Mouse (Mus musculus) midbrain, embryonic 14.5 days (tissue): ENCODE data around the gene Zfr2. TPM values are rescaled to one million over a fixed set of nuclear protein-coding genes. Genes with fewer than 3 reads are reported as not detected.
A peak's percentile ranks its signal among the peaks of the same experiment; 100 is the strongest.

Source experiments
- ATAC-seq: fragments of 200-750 bp; cut with Nextera tagmentation; 2 replicates; pipeline ENCODE4 v1.8.0; 2017; ENCODE audit warnings: moderate number of reproducible peaks, moderate library complexity; ENCODE audit not compliant: low FRiP score, low TSS enrichment
- DNase-seq: peaks from one replicate; pipeline ENCODE4 v3.0.0-alpha.2; 2015
- H3K27ac ChIP-seq: fragments of 300-500 bp; sonication (generic); replicated peaks from 2 replicates; pipeline ENCODE4 v1.5.1; 2014; ENCODE audit warnings: mild to moderate bottlenecking, low read depth, low read length, moderate library complexity
- H3K27me3 ChIP-seq: fragments of 300-500 bp; sonication (generic); 2 replicates; pipeline ENCODE4 v1.6.1; 2014; ENCODE audit warnings: low read length, control low read depth, mixed read lengths; ENCODE audit not compliant: control insufficient read depth, insufficient read depth
- H3K36me3 ChIP-seq: fragments of 300-500 bp; sonication (generic); 2 replicates; pipeline ENCODE4 v1.6.1; 2014; ENCODE audit warnings: low read length, control low read depth; ENCODE audit not compliant: control insufficient read depth, insufficient read depth
- H3K4me1 ChIP-seq: fragments of 300-500 bp; sonication (generic); 2 replicates; pipeline ENCODE4 v1.6.1; 2014; ENCODE audit warnings: mild to moderate bottlenecking, antibody characterized with exemption, low read length, control low read depth; ENCODE audit not compliant: control insufficient read depth, insufficient read depth
- H3K4me2 ChIP-seq: fragments of 300-500 bp; sonication (generic); 2 replicates; pipeline ENCODE4 v1.6.1; 2014; ENCODE audit warnings: mild to moderate bottlenecking, low read length, moderate library complexity
- H3K4me3 ChIP-seq: fragments of 300-500 bp; sonication (generic); replicated peaks from 2 replicates; pipeline ENCODE4 v1.5.1; 2014; ENCODE audit warnings: low read depth, low read length
- H3K9ac ChIP-seq: fragments of 300-500 bp; sonication (generic); replicated peaks from 2 replicates; pipeline ENCODE4 v1.6.1; 2014; ENCODE audit warnings: mild to moderate bottlenecking, low read length, moderate library complexity
- H3K9me3 ChIP-seq: fragments of 300-500 bp; sonication (generic); 2 replicates; pipeline ENCODE4 v1.6.1; 2016; ENCODE audit warnings: low read length, control low read depth, mixed read lengths; ENCODE audit not compliant: control insufficient read depth
- WGBS: fragments of 180-500 bp; shearing (Covaris S2); extraction: QIAGEN DNeasy Blood & Tissue Kit; methylation state at CpG from one replicate; pipeline ENCODE4 v1.1.7; 2014; 5-methylcytosine and 5-hydroxymethylcytosine counted together
- polyA plus RNA-seq: library from polyadenylated mRNA; unstranded; fragments of >200 nt; fragmentation: Nextera tagmentation; extraction: Ambion mirVana; gene quantifications from 2 replicates; pipeline ENCODE4 v1.2.1, GENCODE M21; 2014

The Zfr2 gene
- polyA plus RNA-seq, 1 experiment from 2014 or later, result 21.7 TPM

DNA sequence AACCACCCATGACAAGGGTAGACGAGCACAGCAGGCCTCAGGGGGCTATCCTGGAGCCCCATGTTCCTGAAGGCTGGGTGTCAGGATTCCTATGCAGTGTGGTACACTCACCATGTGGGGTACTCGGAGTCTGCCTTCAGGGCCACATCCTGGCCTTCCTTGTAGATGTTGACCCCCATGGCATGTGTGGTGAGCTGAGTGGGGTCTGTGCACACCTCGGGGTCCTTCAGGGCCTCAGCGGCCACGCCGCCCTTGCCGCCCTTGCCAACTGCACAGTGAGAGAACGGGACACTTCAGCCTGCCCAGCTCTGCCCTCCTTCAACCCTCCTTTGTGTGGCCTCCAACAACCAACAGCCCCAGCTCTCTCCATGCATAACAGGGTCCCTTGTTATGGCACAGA, 32.6 kb downstream of the Zfr2 start:
- Histone ChIP-seq H3K27me3 (no peaks in the 10 kb centered on the region), H3K4me3 (peak overlapping the region; percentile 56), H3K36me3 (peaks cover 37% of the 10 kb centered on the region), H3K4me2 (peak overlapping the region; percentile 71), H3K9me3 (no peaks in the 10 kb centered on the region; the same call in 1 of the 2 replicates), H3K27ac (no peak overlapping the region), H3K4me1 (peaks cover 12% of the 10 kb centered on the region; the same call in 1 of the 2 replicates), H3K9ac (peak overlapping the region; percentile 68; the same call in 1 of the 2 replicates)
- DNase-seq (no peak), ATAC-seq (no peak)
- WGBS, result 96% methylated on average over 8 of the region's 8 CpGs

DNA sequence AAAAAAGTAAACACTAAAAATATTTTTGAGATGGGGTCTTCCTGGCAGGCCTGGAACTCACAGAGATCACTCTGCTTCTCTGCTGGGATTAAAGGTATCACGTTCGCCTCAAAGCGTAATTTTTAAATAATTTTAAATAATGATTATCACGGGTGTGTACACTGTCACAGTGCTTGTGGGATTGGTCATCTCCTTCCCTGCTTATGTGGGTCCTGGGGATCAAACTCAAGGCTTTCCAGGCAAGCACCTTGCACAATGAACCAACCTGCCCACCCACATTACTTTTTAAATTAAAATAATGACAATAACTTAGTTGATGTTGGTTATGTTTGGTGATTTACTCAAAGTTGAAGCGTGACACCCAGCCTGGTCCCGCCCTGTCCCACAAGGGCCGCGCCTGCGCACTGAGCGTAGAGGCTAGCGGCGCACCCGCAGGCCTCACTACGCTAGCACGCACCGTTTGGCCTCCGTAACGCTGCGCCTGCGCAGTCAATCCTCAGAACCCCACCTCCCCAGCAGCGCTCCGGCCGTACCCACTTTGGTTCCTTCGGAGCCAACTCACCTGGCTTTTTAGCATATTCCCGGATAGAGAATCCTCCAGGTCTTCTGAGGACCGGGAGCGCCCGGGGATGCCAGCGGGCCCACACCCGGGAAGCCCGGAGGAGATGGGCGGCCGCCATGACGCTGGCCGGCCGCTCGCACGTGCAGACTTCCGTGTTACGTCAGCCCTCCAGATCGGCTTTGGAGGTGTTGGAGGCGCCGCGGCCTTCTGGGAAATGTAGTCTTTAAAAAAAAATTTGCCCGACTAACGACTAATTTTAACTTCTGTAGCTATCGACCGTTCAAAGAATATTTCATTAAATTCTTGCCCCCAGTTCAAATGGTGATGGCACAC, 33.5 kb downstream of the Zfr2 start, which contains the start of the genes Mrpl54 and Apba3:
Gene Mrpl54 (minus strand): TSS at position 724 of the 895 bp plus-strand sequence.
Gene Apba3 (plus strand): TSS at position 750 of the 895 bp plus-strand sequence.
- Histone ChIP-seq H3K9ac (peak within 1 kb of the TSS; percentile 68), H3K36me3 (peaks cover 43% of the 10 kb centered on the region), H3K27ac (peak within 1 kb of the TSS; percentile 81), H3K4me2 (peak within 1 kb of the TSS; percentile 71), H3K27me3 (no peaks in the 10 kb centered on the region), H3K4me1 (peaks cover 12% of the 10 kb centered on the region; the same call in 1 of the 2 replicates), H3K4me3 (peak within 1 kb of the TSS; percentile 58), H3K9me3 (no peaks in the 10 kb centered on the region)
- WGBS, result 2% methylated on average over 48 of the region's 48 CpGs
- ATAC-seq (peak; percentile 93), DNase-seq (peak; percentile 99)

DNA sequence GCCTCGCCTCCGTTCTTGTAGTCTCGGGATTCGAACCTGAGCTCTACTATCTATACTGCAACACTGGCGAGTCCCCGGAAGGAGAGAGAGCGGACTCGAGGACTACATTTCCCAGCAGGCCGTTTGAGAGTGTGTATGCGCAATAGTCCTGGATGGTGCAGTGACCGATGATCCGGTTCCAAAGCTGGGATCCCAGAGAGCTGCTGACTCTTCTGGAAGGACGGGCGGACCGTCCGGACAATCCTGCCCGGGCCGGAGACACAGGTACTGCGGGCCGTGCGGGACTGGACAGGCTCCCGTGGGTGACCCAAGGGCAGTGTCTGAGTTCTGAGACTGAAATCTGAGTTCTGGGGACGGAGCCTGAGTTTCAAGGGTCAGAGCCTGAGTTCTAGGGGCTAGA, 35.1 kb downstream of the Zfr2 start:
- WGBS, result 2% methylated on average over 23 of the region's 23 CpGs
- Histone ChIP-seq H3K4me2 (peak overlapping the region; percentile 77), H3K9me3 (no peaks in the 10 kb centered on the region), H3K4me3 (peak overlapping the region; percentile 58), H3K27me3 (no peaks in the 10 kb centered on the region), H3K9ac (peak overlapping the region; percentile 75), H3K36me3 (peaks cover 43% of the 10 kb centered on the region), H3K27ac (no peak overlapping the region; the same call in 1 of the 2 replicates), H3K4me1 (peaks cover 12% of the 10 kb centered on the region; the same call in 1 of the 2 replicates)
- ATAC-seq (peak; percentile 40; the same call in 1 of the 2 replicates), DNase-seq (peak; percentile 92)

DNA sequence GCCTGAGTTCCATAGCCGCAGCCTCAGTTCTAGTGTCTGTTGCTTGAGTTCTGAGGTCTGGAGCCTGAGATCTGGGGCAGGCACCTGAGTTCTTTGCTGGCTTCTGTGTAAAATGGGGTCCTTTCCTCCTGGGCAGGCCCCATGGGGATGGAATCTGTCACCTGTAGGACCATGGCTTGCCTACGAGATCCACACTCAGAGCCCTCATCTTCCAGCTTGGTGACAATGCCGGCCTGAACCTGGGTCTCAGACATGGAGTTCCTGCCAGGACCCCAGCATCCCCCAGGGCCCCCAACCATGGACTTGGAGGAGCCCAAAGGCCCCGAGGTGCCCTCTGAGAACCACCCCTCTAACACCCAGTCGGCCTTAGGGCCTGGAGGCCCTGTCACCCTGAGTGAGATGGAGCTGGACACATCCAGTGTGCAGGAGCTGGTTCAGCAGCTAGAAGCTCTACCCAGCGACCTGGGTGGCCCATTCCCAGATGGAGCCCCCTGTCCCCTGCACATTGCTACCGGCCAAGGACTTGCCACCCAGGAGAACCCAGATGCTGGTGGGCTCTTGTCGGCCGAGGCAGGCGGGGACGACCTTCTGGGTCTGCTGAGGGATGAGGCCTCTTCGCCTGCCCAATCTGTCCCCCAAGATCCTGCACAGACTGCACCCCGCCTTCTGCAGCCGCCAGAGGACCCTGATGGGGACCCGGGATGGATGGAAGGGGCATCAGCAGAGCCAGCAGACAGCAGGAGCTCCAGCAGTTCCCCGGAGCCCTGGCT, 35.9 kb downstream of the Zfr2 start:
- Histone ChIP-seq H3K4me3 (peak overlapping the region; percentile 58), H3K27ac (no peak overlapping the region; the same call in 1 of the 2 replicates), H3K9me3 (no peaks in the 10 kb centered on the region), H3K36me3 (peaks cover 42% of the 10 kb centered on the region), H3K4me1 (peaks cover 12% of the 10 kb centered on the region; the same call in 1 of the 2 replicates), H3K27me3 (no peaks in the 10 kb centered on the region), H3K9ac (peak overlapping the region; percentile 75), H3K4me2 (peak overlapping the region; percentile 77)
- no peak for ATAC-seq
- WGBS, result 84% methylated on average over 16 of the region's 16 CpGs
- DNase-seq, result no peak

DNA sequence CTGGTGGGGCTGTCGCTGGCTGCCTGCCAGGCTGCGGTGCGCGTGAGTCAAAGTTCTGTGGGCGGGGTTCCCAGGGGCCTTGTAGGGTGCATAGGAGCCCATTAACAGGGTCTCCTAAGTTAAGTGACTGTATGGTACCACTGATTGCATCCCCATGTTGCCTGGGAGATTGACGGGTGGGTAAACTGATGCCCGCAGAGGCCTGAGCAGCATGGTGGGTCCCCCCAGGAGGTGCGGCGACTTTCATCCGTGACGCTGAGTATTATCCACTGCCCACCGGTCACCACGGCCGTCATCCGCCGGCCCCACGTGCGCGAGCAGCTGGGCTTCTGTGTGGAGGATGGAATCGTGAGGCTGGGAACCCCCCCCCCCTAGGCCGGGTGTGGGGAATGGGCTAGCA, 39.4 kb downstream of the Zfr2 start:
- ATAC-seq, result no peak
- WGBS, result 95% methylated on average over 21 of the region's 21 CpGs
- Histone ChIP-seq H3K9me3 (no peaks in the 10 kb centered on the region), H3K4me2 (no peak overlapping the region), H3K4me3 (no peak overlapping the region), H3K4me1 (peaks cover 8% of the 10 kb centered on the region; the same call in 1 of the 2 replicates), H3K36me3 (peaks cover 27% of the 10 kb centered on the region), H3K27me3 (no peaks in the 10 kb centered on the region), H3K9ac (no peak overlapping the region), H3K27ac (no peak overlapping the region)
- DNase-seq, result no peak

DNA sequence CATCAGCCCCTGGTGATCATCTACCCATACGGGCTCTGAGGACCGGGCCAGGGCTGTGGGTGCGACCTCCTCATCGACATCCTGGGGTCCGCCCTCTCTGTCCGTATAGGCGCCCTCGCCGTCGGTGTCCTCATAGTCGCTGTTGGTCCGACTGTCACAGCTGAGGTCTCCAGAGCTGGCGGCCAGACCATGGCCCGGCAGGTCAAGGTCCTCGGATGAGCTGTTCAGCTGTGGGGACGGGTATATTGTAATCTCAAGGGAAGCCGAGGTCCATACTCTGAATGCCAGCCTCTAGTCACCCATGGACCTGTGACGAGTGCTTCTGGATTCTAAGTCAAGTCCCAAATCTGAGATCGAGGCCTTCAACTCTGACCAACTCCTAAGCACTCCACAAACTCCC, 40.9 kb downstream of the Zfr2 start:
- H3K27me3 ChIP-seq, result no peaks in the 10 kb centered on the region
- DNase-seq (no peak), ATAC-seq (no peak)
- no peaks in the 10 kb centered on the region for H3K9me3 ChIP-seq
- peaks cover 27% of the 10 kb centered on the region for H3K36me3 ChIP-seq
- H3K4me3 ChIP-seq, result no peak overlapping the region
- no peak overlapping the region for H3K9ac ChIP-seq
- H3K27ac ChIP-seq, result no peak overlapping the region
- H3K4me1 ChIP-seq, result no peaks in the 10 kb centered on the region
- 95% methylated on average over 19 of the region's 19 CpGs for WGBS
- H3K4me2 ChIP-seq, result no peak overlapping the region

DNA sequence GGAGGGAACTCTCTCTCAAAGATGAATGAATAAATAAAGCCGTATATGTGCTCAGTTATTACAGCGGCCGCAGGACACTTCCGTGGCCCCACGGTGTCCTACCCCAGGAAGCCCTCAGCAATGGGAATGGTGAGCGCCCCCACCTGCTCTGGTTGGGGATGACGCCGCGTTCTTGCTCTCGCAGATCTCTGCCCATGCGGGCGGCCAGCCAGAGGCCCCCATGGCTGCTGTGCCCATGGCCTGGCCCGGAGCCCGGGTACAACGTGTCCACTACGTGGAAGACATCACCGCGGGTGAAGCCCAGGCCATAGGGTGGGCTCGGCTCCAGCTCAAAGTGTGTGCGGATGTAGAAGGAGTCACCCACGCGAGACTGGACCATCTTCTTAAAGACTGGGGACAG, 44.7 kb downstream of the Zfr2 start:
- H3K9ac ChIP-seq, result no peak overlapping the region
- H3K4me1 ChIP-seq, result no peaks in the 10 kb centered on the region
- ATAC-seq, result no peak
- no peak overlapping the region for H3K4me3 ChIP-seq
- H3K27ac ChIP-seq, result no peak overlapping the region
- no peaks in the 10 kb centered on the region for H3K9me3 ChIP-seq
- H3K4me2 ChIP-seq, result no peak overlapping the region
- no peaks in the 10 kb centered on the region for H3K27me3 ChIP-seq
- 83% methylated on average over 22 of the region's 22 CpGs for WGBS
- DNase-seq, result no peak
- peaks cover 9% of the 10 kb centered on the region for H3K36me3 ChIP-seq

DNA sequence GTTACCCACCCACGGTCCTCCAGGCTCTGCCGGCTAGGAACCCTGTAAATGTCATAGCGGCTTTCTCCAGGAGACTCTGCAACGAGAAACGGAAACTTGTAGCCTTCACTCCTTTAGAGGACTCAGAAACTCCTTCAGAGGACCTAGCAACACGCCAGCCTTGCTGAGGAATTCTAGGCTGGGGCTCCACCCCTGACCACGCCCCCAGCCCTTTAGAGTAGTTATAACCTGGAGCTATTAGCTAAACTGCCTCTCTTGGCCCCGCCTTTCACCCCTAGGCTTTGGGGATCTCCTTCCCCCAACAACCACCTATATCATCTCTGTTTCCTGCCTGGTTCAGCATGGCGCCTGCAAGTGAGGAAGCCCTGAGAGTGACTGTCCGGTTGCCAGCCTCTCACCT, 46.5 kb downstream of the Zfr2 start:
- no peak for DNase-seq
- Histone ChIP-seq H3K4me2 (no peak overlapping the region), H3K9ac (no peak overlapping the region), H3K27me3 (no peaks in the 10 kb centered on the region), H3K4me1 (no peaks in the 10 kb centered on the region), H3K27ac (no peak overlapping the region), H3K4me3 (no peak overlapping the region), H3K36me3 (no peaks in the 10 kb centered on the region), H3K9me3 (no peaks in the 10 kb centered on the region)
- 57% methylated on average over 10 of the region's 10 CpGs for WGBS
- ATAC-seq, result no peak
